Mouse (Mus musculus): ENCODE results near the gene Ahnak. TPM values are rescaled to one million over a fixed set of nuclear protein-coding genes. Genes with fewer than 3 reads are reported as not detected.
"Not testable (repeated sequence)": the region's sequence is repeated elsewhere in the genome, so short reads cannot be mapped to it uniquely, and the experiment has no call there.

Ahnak gene
- polyA plus RNA-seq, 1 experiment from 2014 or later, result 10.6 TPM

DNA sequence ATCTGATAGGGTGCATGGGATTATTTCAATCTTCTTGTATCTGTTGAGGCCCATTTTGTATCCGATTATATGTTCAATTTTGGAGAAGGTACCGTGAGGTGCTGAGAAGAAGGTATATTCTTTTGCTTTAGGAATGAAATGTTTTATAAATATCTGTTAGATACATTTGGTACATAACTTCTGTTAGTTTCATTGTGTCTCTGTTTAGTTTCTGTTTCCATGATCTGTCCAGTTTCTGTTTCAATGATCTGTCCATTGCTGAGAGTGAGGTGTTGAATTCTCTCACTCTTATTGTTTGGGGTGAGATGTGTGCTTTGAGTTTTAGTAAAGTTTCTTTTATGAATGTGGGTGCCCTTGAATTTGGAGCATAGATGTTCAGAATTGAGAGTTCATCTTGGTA is 134.9 kb downstream of the Ahnak start:
- not testable (repeated sequence) for H3K36me3 ChIP-seq (replicated peaks; ENCODE audit: control insufficient read depth, insufficient read depth, low read depth, low read length); H3K27ac ChIP-seq (replicated peaks; ENCODE audit: low read depth, low read length); H3K4me3 ChIP-seq (ENCODE audit: low read depth, low read length); H3K9me3 ChIP-seq (replicated peaks; ENCODE audit: control insufficient read depth, low read length); H3K4me2 ChIP-seq (ENCODE audit: low read depth, low read length); H3K27me3 ChIP-seq (ENCODE audit: control insufficient read depth, insufficient read depth, low read length); DNase-seq (ENCODE audit: low spot score); H3K9ac ChIP-seq (replicated peaks; ENCODE audit: low read length); ATAC-seq (replicated peaks; ENCODE audit: insufficient number of reproducible peaks, low FRiP score, low TSS enrichment, low read depth); H3K4me1 ChIP-seq (ENCODE audit: control insufficient read depth, insufficient read depth, low read length)
- 92% methylated on average over 2 of the region's 2 CpGs for WGBS

Other genes with a start within 250 kb of the Ahnak start
- gene 1700092M07Rik, start 248.6 kb upstream of the Ahnak start, polyA plus RNA-seq (2014; fragmentation: Nextera tagmentation; extraction: Ambion mirVana), result 1.1 and 1.8 TPM in 2 replicates
- gene Stx5a, start 247.9 kb upstream of the Ahnak start, polyA plus RNA-seq (2014; fragmentation: Nextera tagmentation; extraction: Ambion mirVana), result 107 and 110 TPM in 2 replicates
- gene Nxf1, start 232.2 kb upstream of the Ahnak start, polyA plus RNA-seq (2014; fragmentation: Nextera tagmentation; extraction: Ambion mirVana), result 230 and 238 TPM in 2 replicates
- 191 and 197 TPM in 2 replicates for gene Tmem223, start 218.3 kb upstream of the Ahnak start, polyA plus RNA-seq (2014; fragmentation: Nextera tagmentation; extraction: Ambion mirVana)
- gene Tmem179b, start 214.8 kb upstream of the Ahnak start, polyA plus RNA-seq (2014; fragmentation: Nextera tagmentation; extraction: Ambion mirVana), result 44.8 and 51.2 TPM in 2 replicates
- gene Taf6l, start 202.9 kb upstream of the Ahnak start, polyA plus RNA-seq (2014; fragmentation: Nextera tagmentation; extraction: Ambion mirVana), result 19.0 and 19.9 TPM in 2 replicates
- gene Polr2g, start 190.7 kb upstream of the Ahnak start, polyA plus RNA-seq (2014; fragmentation: Nextera tagmentation; extraction: Ambion mirVana), result 199 and 202 TPM in 2 replicates
- 6.0 and 8.0 TPM in 2 replicates for gene Zbtb3, start 186.7 kb upstream of the Ahnak start, polyA plus RNA-seq (2014; fragmentation: Nextera tagmentation; extraction: Ambion mirVana)
- gene Ttc9c, start 170.0 kb upstream of the Ahnak start, polyA plus RNA-seq (2014; fragmentation: Nextera tagmentation; extraction: Ambion mirVana), result 63.0 and 68.7 TPM in 2 replicates
- 6.7 and 6.8 TPM in 2 replicates for gene Hnrnpul2, start 169.3 kb upstream of the Ahnak start, polyA plus RNA-seq (2014; fragmentation: Nextera tagmentation; extraction: Ambion mirVana)
- not detected in 2 replicates for gene AC129217.1, start 159.5 kb upstream of the Ahnak start, polyA plus RNA-seq (2014; fragmentation: Nextera tagmentation; extraction: Ambion mirVana)
- 29.9 and 39.1 TPM in 2 replicates for gene Bscl2, start 151.8 kb upstream of the Ahnak start, polyA plus RNA-seq (2014; fragmentation: Nextera tagmentation; extraction: Ambion mirVana)
- 39.8 and 44.8 TPM in 2 replicates for gene Gng3, start 150.1 kb upstream of the Ahnak start, polyA plus RNA-seq (2014; fragmentation: Nextera tagmentation; extraction: Ambion mirVana)
- 0.10 and 0.49 TPM in 2 replicates for gene Lrrn4cl, start 138.5 kb upstream of the Ahnak start, polyA plus RNA-seq (2014; fragmentation: Nextera tagmentation; extraction: Ambion mirVana)
- 184 and 189 TPM in 2 replicates for gene Ubxn1, start 117.8 kb upstream of the Ahnak start, polyA plus RNA-seq (2014; fragmentation: Nextera tagmentation; extraction: Ambion mirVana)
- gene Uqcc3, start 108.4 kb upstream of the Ahnak start, polyA plus RNA-seq (2014; fragmentation: Nextera tagmentation; extraction: Ambion mirVana), result 56.1 and 62.0 TPM in 2 replicates
- 116 and 122 TPM in 2 replicates for gene Lbhd1, start 105.6 kb upstream of the Ahnak start, polyA plus RNA-seq (2014; fragmentation: Nextera tagmentation; extraction: Ambion mirVana)
- gene Gm49403, start 105.4 kb upstream of the Ahnak start, polyA plus RNA-seq (2014; fragmentation: Nextera tagmentation; extraction: Ambion mirVana), result not detected in 2 replicates
- 111 and 126 TPM in 2 replicates for gene 1810009A15Rik, start 100.4 kb upstream of the Ahnak start, polyA plus RNA-seq (2014; fragmentation: Nextera tagmentation; extraction: Ambion mirVana)
- gene Gm49416, start 100.4 kb upstream of the Ahnak start, polyA plus RNA-seq (2014; fragmentation: Nextera tagmentation; extraction: Ambion mirVana), result 0.34 TPM in 1 of 2 replicates, not detected in the other
- 30.5 and 34.6 TPM in 2 replicates for gene Ints5, start 96.3 kb upstream of the Ahnak start, polyA plus RNA-seq (2014; fragmentation: Nextera tagmentation; extraction: Ambion mirVana)
- gene Ganab, start 91.2 kb upstream of the Ahnak start, polyA plus RNA-seq (2014; fragmentation: Nextera tagmentation; extraction: Ambion mirVana), result 97.4 and 114 TPM in 2 replicates
- 32.0 and 32.8 TPM in 2 replicates for gene B3gat3, start 68.9 kb upstream of the Ahnak start, polyA plus RNA-seq (2014; fragmentation: Nextera tagmentation; extraction: Ambion mirVana)
- gene Rom1, start 59.9 kb upstream of the Ahnak start, polyA plus RNA-seq (2014; fragmentation: Nextera tagmentation; extraction: Ambion mirVana), result 0.72 and 0.81 TPM in 2 replicates
- 8.4 and 9.0 TPM in 2 replicates for gene Eml3, start 59.7 kb upstream of the Ahnak start, polyA plus RNA-seq (2014; fragmentation: Nextera tagmentation; extraction: Ambion mirVana)
- 57.5 and 57.6 TPM in 2 replicates for gene Mta2, start 47.4 kb upstream of the Ahnak start, polyA plus RNA-seq (2014; fragmentation: Nextera tagmentation; extraction: Ambion mirVana)
- gene Tut1, start 35.4 kb upstream of the Ahnak start, polyA plus RNA-seq (2014; fragmentation: Nextera tagmentation; extraction: Ambion mirVana), result 25.5 and 28.0 TPM in 2 replicates
- 535 and 538 TPM in 2 replicates for gene Eef1g, start 22.2 kb upstream of the Ahnak start, polyA plus RNA-seq (2014; fragmentation: Nextera tagmentation; extraction: Ambion mirVana)
- not detected in 2 replicates for gene Scgb1a1, start 98.7 kb downstream of the Ahnak start, polyA plus RNA-seq (2014; fragmentation: Nextera tagmentation; extraction: Ambion mirVana)
- gene Asrgl1, start 146.4 kb downstream of the Ahnak start, polyA plus RNA-seq (2014; fragmentation: Nextera tagmentation; extraction: Ambion mirVana), result 15.4 and 18.3 TPM in 2 replicates

Data from embryonic facial prominence, embryonic 11.5 days (tissue).